Mouse (Mus musculus) cerebral cortex, adult 2 months (tissue): ENCODE measurements around the gene Bub1.

ENCODE experiments used
- WGBS: fragments of 180-500 bp; shearing (Covaris S2); methylation state at CpG from one replicate; pipeline ENCODE4 v1.1.7; 2018; 5-methylcytosine and 5-hydroxymethylcytosine counted together

Bub1 gene

GRCm38 (mm10) chr2:127774578-127774941, 57.1 kb downstream of the Bub1 start:
- 41% methylated on average over 1 of the region's 1 CpGs for WGBS

GRCm38 (mm10) chr2:127773938-127774577, 57.6 kb downstream of the Bub1 start:
- 32% methylated on average over 13 of the region's 15 CpGs for WGBS

- WGBS = 81% methylated on average over 5 of the region's 5 CpGs
Measured at GRCm38 (mm10) chr2:127761587-127761986, 70.1 kb downstream of the Bub1 start.

GRCm38 (mm10) chr2:127760429-127761000, 71.2 kb downstream of the Bub1 start:
- 82% methylated on average over 10 of the region's 10 CpGs for WGBS

GRCm38 (mm10) chr2:127760014-127760413, 71.7 kb downstream of the Bub1 start:
- WGBS = 92% methylated on average over 6 of the region's 6 CpGs

- 77% methylated on average over 5 of the region's 5 CpGs for WGBS
Measured at GRCm38 (mm10) chr2:127759157-127759880, 72.3 kb downstream of the Bub1 start.

- 26% methylated on average over 8 of the region's 8 CpGs for WGBS
Measured at GRCm38 (mm10) chr2:127757171-127757570, 74.5 kb downstream of the Bub1 start.

GRCm38 (mm10) chr2:127754113-127754512, 77.6 kb downstream of the Bub1 start:
- 89% methylated on average over 4 of the region's 4 CpGs for WGBS

- 89% methylated on average over 11 of the region's 11 CpGs for WGBS
Measured at GRCm38 (mm10) chr2:127751849-127752610, 79.6 kb downstream of the Bub1 start.
